Mouse (Mus musculus) thymus, postnatal 14 days (tissue): ENCODE data around the gene Cyfip1.
"Not testable (repeated sequence)": the region's sequence is repeated elsewhere in the genome, so short reads cannot be mapped to it uniquely, and the experiment has no call there.

Source experiments
- DNase-seq: peaks from one replicate; pipeline ENCODE4 v3.0.0; 2021

The Cyfip1 gene

GRCm38 (mm10) chr7:55865750-55866416 is 24.3 kb downstream of the Cyfip1 start:
- DNase-seq: no peak

DNA sequence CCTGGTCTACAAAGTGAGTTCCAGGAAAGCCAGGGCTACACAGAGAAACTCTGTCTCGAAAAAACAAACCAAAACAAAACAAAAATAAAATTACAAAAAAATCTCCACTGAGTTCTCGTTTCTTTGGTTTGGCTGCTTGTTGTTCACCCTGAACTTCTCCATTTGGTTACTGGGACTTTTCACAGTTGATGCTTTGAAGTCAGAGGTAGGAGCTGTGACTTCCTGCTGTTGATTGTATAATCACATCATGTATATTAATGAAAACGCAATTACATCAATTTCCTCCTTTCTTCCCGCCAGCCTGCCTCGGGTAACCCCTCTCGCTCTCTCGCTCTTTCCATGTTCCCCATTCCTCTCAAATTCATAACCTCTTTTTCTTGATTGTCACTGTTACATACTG is 26.7 kb downstream of the Cyfip1 start:
- no peak for DNase-seq

DNA sequence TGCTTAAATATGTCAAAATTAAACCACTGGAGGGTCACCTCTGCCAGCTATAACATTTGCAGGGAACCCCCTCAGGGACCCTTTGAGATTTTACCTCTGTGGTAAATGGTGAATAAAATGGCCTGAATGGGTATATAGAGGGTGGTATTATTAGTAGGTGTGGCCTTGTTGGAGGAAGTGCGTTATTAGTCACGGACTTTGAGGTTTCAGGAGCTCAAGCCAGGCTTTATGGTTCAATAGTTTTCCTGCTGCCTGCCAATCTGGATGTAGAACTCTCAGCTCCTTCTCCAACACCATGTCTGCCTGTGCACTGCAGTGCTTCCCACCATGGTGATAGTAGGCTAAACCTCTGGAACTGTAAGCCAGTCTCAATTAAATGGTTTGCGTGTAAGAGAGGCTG is 27.7 kb downstream of the Cyfip1 start:
- no peak for DNase-seq

DNA sequence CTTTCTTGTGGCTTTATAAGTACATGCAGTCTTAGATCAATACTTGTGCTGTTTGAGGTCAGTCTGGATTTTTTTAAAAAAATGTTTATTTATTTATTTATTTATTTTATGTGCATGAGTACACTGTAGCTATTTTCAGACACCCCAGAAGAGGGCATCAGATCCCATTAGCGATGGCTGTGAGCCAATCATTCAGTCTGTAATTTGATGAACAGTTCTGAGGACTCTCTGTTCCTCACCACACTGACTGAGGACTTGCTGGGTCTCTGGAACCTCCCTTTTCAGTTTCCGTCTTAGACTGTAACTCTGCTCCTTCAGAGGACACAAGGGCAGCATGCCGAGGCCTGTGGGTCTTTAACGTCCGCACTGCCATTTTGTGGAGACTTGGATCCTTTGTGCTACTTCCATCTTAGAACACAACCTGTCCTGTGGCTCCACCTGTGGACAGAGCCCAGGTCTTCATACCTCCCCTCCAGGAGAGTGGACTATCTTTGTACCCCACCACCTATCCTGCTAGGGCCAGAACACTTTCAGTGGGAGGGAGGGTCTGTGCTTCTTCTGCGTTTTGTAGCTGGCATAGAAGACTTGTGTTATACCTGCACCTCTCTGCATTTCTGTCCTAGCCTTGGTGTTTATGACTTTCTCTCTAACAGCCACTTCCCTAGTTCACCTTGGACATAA is 28.9 kb downstream of the Cyfip1 start:
- no peak for DNase-seq

DNA sequence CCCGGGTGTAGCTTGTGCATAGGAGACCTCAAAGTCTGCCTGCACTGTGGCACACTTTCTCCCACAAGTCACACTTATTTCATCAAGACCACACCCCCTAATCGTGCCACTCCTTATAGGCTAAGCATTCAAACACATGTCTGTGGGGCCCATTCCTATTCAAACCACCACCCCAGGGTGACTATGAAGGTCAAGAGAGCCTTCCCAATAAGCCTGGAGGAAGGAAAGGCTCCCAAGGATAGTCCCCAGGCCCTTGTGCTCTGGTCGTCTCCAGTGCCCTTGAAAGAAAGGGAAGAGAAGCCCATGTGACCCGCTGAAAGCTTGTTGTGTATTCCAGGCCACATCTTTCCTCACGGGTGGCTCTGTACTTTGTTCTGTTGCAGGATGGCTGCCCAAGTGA is 29.9 kb downstream of the Cyfip1 start:
- DNase-seq: no peak

GRCm38 (mm10) chr7:55874703-55875102 is 33.2 kb downstream of the Cyfip1 start:
- DNase-seq: no peak

GRCm38 (mm10) chr7:55877721-55878120 is 36.2 kb downstream of the Cyfip1 start:
- DNase-seq: no peak

DNA sequence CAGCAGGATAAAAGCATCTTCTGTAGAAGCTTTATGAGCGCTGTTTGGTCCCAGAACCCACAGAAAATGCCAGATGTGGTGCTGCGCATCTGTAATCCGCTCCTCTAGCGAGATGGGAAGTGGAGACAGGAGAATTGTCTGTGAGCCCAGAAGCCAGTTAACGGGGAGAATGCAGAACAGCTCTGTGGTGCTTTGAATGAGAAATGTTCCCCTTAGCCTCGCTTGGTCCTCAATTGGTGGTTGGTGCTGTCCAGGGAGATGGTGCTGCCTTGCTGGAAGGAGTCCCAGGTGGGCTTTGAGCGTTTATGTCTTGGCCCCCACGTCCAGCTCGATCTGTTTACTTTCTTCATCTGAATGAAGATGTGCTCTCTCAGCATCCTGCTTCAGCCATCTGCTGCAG is 39.3 kb downstream of the Cyfip1 start:
- no peak for DNase-seq

DNA sequence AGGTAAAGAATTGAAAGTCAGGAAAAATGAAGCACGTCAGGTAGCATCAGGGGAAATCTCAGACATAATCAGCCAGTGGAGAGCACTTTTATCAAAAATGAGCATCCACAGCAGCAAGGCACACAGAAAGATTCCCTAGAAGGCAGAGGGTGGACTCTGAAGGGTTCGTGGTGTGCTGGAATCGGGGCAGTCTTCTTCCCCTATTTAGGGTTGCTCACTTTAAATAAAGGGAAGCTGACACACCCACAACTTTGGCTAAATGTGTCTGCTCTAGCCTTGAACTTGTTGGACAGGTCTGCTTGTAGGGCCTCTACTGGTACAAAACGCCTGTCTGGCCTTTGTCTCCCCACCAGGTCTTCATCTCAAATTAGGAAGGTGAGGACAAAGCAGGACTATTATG is 47.1 kb downstream of the Cyfip1 start:
- DNase-seq: no peak

GRCm38 (mm10) chr7:55889996-55890395 is 48.5 kb downstream of the Cyfip1 start:
- no peak for DNase-seq

GRCm38 (mm10) chr7:55890731-55891130 is 49.2 kb downstream of the Cyfip1 start:
- DNase-seq: no peak

DNA sequence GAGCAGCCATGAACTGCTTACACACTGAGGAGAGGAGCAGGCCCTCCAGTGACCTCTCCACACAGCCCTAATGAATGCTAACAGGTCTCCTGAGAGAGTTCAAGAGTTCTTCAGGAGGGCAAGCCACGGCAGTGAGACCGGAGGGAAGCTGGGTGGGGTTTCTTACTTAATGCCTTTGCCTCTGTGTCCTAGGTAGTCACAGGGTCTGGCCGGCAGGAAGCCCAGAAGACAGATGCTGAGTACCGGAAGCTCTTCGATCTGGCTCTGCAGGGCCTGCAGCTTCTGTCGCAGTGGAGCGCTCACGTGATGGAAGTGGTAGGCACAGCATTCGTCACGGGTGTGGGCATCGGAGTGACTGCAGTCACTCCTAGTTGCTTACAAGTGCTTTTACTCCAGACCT is 50.3 kb downstream of the Cyfip1 start:
- DNase-seq: no peak

DNA sequence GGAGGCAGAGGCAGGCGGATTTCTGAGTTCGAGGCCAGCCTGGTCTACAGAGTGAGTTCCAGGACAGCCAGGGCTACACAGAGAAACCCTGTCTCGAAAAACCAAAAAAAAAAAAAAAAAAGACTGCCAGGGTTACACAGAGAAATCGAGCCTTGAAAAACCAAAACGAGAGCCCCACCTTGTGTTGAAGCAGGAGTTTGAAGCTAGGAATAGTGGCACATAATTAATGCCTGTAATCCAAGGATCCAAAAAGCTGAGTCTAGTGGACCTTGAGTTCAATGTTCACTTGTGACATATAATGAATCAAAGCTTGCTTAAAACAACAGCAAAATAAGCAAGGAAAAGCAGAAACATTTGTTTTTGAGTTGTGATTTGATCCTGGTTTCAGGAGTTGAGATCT is 62.2 kb downstream of the Cyfip1 start:
- DNase-seq: no peak

DNA sequence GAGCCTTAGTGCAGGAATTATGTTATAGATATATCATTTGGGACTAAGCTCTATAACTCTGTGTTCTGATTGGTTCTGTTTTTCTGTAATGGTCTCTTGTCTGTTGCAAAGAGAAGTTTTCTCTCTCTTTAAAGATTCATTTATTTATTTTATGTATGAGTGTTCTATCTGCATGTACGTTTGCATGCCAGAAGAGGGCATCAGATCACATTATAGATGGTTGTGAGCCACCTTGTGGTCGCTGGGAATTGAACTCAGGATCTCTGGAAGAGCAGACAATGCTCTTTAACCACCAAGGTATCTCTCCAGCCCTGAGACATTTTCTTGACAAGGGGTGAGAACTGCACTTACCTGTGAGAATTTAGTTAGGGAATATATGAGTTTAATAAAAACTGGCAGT is 63.9 kb downstream of the Cyfip1 start:
- DNase-seq: no peak

GRCm38 (mm10) chr7:55909519-55909918 is 68.0 kb downstream of the Cyfip1 start:
- DNase-seq: no peak

DNA sequence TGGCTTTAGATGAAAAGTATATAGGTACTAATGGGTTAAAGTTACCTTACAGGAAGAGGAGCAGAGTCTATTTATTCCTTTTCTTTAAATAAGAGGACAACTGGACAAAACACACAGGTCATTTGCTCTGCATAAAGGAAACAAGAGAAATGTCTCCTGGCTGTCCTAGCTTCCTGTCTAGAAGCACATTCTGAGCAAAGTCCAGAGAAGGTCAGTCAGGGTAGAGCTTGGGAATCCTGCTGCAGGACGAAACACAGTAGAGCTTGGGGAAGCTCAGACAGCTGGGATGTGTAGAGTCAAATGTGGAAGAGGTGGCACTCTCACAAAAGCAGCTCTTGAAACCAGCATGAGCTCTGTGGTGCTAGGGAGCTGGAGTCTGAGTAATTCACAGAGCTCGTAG is 68.8 kb downstream of the Cyfip1 start:
- DNase-seq: no peak

DNA sequence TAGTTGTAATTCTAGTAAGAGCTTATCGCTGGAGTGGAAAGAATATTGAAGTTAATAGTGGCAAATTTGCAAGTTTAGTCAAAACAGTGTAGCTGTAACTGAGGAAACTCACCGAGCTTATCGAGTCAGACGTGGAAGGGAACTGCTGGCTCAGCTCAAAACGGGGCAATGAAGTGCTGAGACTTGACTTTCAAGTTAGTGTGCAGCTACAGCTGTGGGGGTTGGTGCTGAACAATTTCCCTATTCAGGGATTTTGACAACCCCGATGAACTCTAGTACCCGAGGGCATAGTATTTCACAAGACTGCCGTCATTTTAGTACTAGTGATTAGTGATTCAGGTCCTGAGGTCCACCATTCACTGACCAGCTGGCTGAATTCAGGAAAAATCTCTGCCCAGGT is 69.8 kb downstream of the Cyfip1 start:
- DNase-seq: no peak

DNA sequence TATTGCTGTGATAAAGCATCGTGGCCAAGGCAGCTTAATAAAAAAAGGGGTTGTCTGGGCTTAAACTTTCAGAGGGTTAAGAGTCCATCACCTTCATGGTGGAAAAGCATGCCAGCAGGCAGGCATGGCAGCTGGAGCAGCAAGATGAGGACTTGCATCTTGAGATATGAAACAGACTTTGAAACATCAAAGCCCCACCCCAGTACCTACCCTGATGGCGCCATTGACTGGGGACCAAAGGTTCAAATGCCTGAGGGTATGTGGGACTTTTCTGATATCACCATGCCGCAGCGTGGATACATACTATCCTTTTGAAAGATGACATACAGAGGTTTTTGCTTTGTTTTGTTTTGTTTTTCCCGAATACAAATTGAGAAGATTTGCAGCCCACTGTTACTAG is 70.6 kb downstream of the Cyfip1 start:
- no peak for DNase-seq

DNA sequence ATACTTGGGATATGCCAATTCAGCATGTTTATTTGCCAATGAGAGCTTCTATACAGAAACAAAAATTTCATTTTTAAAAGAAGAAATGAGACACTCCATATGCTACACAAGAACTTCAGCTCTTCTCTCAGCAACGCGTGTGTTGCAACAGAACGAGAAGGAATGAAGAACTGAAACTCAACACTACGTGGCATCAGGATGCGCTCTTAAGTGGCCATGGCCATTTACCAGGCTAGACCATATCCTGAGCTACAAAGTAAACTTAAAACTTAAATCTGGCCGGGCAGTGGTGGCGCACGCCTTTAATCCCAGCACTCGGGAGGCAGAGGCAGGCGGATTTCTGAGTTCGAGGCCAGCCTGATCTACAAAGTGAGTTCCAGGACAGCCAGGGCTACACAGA is 76.8 kb downstream of the Cyfip1 start:
- DNase-seq: not testable (repeated sequence)

GRCm38 (mm10) chr7:55927262-55927661 is 85.7 kb downstream of the Cyfip1 start:
- no peak for DNase-seq

- no peak for DNase-seq
Measured at GRCm38 (mm10) chr7:55928649-55929048, 87.1 kb downstream of the Cyfip1 start.

- no peak for DNase-seq
Measured at GRCm38 (mm10) chr7:55935025-55935424, 93.5 kb downstream of the Cyfip1 start.

DNA sequence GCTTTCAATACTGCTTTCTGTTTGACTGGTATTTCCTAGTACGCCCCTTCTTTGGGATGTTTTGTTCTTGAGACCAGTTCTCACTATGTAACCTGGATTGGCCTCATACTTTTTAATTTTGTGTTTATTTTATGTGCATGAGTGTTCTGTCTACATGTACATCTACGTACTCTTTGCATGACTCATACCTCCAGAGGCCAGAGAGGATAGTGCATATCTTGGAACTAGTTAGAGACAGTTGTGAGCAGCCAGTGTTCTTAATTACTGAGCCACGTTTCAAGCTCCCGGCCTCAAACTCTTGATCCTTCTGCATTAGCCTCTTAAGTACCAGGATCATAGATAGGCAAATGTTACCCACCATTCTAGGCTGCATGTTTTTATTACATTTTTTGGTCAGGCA is 96.8 kb downstream of the Cyfip1 start:
- DNase-seq: no peak

- no peak for DNase-seq
Measured at GRCm38 (mm10) chr7:55956054-55956453, 114.5 kb downstream of the Cyfip1 start.

DNA sequence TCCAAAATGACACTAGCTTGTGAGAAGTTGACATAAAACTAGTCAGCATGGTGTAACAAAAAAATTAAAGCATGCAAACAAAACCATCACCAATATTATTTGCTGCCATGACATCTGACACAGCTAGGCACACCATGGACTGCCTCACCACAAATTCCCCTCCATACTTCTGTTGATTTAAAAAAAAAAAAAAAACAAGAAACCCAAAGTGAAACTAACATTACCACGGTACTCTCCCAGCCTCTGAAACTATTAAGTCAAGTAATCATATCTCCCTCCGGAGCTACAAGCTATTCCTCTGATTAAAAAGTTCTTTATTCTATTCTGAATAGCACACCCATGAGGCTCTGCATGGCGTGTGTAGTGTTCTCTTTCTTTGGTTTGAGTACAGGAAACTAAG is 115.6 kb downstream of the Cyfip1 start:
- no peak for DNase-seq
